Mouse (Mus musculus): ENCODE results near the gene Coq10b.
"Not testable (repeated sequence)": the region's sequence is repeated elsewhere in the genome, so short reads cannot be mapped to it uniquely, and the experiment has no call there.

Coq10b gene

DNA sequence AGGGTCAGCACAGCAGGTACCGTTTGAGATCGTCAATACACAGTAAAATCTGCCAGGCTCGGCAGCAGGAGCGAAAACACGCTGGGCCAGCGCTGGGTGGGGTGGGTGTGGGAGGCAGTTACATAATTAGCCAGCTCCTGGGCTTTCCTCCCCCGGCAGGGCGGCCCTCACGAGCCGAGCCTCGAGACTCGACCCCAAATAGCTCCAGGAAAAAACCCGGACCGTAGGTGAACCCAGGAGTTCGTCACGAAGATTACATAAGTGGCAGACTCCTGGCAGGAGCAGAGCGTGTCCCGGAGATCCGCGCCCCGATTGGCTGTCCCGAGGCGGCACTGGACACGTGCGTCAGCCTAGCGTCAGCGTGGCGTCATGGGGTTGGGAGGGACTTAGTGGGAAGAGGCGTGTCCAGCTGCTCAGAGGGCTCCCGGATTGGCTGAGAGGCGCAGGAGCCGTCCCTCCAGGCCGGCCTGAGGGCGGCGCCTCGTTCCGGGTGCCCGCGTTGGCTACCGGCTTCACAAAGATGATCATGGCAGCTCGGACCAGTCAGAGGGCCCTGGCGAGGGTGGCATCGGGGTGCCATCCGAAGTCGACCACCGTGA, at the start of gene Coq10b:
Gene Coq10b (plus strand): TSS at position 416 of the 599 bp plus-strand sequence.
- DNase-seq (ENCODE audit: extremely low read depth, insufficient read length, low spot score), result peak; percentile 99

DNA sequence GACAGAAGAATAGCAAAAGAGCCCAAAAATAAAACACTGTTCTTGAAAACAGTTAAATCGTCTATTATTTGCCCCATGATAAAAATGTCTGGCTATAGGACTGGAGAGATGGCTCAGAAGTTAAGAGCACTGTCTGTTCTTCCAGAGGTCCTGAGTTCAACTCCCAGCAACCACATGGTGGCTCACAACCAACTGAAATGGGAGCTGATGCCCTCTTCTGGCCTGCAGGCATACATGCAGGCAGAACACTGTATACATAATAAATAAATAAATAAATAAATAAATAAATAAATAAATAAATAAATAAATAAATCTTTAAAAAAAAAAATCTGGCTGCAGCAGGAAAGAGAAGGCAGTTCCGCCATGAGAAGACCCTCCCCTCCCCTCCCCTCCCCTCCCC, 44.3 kb upstream of the Coq10b start:
- DNase-seq (ENCODE audit: extremely low read depth, insufficient read length, low spot score), result not testable (repeated sequence)

DNA sequence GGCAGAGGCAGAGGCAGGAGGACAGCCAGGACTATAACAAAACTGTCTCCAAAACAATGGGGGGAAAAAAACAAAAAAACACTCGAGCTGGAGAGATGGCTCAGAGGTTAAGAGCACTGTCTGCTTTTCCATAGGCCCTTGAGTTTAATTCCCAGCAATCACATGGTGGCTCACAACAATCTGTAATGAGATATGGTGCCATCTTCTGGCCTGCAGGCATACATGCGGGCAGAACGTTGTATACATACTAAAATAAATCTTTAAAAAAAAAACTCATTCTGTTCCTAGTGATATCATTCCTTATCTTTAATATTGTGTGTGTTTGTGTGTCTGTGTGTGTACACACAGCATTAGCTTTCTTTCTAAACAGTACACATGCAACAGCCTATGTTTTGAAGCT, 40.1 kb upstream of the Coq10b start:
- no peak for DNase-seq (ENCODE audit: extremely low read depth, insufficient read length, low spot score)

DNA sequence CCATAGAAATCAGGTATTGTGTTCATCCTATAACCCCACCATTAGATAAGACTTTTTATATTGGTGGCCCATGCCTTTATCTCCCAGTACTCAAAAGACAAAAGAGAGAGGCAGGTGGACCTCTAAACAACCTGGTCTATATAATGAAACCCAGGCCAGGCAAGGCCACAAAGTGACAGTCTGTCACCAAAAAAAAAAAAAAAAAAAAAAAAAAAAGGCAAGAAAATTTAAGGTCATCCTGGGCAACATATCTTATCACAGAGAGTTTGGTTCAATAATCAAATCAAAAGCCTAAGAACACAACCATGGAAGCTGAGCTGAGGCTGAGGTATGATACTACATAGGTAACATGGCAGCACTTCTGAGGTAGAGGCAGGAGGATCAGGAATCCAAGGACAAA, 30.7 kb upstream of the Coq10b start:
- DNase-seq (ENCODE audit: extremely low read depth, insufficient read length, low spot score), result no peak

DNA sequence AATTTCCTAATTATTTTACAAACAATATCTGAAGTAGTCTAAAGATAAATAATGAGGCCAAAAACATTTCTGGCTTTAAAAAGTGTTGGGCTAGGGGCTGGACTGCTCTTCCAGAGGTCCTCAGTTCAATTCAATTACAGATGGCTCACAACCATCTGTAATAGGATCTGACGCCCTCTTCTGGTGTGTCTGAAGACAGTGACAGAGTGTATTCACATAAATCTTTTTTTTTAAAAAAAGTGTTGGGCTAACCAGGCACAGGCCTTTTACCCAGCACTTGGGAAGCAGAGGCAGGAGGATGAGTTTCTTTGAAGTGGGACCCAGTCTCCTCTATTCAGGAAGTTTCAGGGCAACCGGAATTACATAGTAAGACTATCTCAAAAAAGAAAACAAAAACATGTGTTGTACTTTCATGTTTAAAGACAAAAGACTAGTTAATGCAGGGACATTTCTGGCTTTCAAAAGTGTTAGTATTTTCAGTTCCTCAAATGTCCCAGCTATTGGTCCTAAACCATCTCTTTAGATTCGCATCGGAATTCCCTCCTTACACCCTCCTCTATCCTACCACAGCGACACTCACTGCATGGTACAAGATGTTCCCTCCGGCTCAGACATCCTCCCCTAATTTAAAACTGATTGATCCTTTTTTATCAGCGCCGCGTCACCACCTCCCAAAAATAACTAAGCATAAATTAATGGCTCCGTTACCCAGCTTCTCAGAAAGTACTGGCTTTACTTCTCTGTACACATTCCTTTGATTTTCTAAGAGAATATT, 26.7 kb upstream of the Coq10b start:
- no peak for DNase-seq (ENCODE audit: extremely low read depth, insufficient read length, low spot score)

DNA sequence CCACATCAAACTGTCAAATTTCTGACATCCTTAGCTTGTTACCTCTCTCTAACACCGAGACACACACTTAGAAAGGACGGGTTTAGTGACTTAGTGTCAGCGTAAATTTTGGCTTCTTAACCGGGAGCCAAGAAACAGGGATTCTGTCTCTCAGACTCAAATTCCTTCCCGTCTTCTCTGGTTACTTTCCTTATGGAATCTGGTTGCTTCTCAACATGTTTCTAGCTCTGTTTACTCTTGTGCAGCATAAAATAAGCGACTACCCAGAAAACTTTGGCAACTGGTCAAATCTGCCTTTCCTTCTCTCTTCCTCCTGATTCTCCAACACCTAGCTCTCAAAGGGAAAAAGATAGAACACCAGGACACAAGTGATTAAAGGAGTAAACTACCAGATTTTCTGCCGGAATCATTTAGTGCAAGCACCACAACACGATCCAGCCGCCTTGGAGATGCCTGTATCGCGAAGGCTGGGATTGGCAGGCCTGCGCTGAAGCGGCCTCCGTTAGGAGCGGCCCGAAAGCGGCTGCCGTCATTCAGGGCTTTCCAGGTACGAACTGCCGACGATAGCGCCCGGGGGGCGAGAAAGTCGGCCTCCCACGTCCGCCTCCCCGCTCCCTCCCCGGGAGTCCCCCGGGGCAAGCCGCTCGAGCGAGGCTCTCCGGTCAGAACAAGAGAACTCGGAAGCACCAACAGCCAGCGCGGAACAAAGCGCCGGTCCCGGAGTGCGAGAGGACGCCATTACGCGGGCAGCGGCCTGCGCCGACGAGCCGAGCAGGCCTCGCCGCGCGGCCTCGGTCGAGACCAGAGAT, 25.9 kb upstream of the Coq10b start:
- DNase-seq (ENCODE audit: extremely low read depth, insufficient read length, low spot score), result no peak

DNA sequence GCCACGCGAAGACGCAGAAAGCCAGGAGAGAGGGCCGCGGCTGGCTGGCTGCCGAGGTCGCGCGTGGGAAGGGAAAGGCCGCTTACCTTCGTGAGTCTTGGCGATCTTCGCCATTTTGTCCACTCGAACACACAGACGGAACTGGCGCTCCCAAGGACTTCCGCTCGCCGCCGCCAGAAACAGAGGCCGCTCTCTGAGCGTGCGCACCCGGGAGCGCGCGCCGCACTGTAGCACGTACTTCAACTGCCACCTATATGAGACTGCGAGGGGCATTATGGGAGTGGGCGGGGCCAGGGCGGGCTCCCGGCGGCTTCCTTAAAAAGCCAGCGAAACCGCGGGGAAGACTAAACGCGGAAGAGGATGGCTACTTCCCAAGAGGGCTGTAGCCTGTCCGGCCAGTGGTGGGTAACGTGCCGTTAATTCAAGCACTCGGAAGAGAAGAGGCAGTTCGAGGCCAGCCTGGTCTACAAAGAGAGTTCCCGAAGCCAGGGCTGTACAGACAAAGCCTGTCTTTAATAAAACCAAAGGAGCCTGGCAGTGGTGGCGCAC, 25.2 kb upstream of the Coq10b start, which contains the start of gene Sf3b1:
Gene Sf3b1 (minus strand): TSS at position 229 of the 549 bp plus-strand sequence.
- peak; percentile 99 for DNase-seq (ENCODE audit: extremely low read depth, insufficient read length, low spot score)

DNA sequence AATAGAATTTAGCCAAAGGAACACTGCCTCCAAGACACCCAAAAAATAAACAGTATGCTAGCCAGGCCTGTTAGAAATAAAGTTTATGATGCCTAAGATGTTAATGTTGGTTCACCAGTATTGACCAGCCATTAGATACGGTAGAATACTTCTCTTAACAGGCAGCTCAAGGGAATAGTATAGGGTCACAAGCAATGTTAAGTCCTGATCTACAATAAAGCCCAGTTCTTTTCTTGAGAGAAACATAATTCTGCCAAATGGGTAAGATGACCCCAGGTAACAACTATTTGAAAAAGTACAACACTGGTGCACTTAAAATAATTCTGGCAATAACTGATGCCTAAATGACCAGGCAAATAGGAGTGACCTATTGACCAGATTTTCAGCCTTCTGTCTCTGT, 24.6 kb upstream of the Coq10b start:
- DNase-seq (ENCODE audit: extremely low read depth, insufficient read length, low spot score), result no peak

DNA sequence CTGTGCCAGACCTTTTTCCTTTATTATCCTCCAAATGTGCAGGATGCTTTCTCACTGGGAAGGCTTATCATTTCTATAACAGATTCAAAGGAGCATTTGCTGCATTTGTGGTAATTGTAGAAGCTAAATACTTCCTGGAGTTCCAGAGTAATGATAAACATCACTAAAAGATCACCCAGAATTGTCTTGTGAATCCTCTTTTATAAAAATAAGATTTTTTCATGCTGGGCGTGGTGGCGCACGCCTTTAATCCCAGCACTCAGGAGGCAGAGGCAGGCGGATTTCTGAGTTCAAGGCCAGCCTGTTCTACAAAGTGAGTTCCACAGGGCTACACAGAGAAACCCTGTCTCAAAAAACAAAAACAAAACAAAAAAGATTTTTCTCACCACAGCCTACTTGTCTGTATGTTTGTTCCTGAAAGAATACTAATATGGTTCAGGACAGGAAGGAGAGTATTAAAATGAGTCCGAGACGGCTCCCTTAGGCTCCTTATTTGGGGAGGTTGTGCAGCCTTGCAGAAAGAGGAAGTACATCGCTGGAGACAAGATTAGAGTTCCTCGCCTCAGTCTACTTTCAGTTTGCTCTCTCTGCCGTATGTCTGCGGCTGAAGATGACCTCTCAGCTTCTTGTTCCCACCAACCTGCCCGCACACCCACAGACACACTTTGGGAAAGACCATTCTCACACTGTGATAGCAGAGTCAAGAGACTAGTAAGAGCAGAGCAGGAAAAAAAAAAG, 23.9 kb upstream of the Coq10b start:
- DNase-seq (ENCODE audit: extremely low read depth, insufficient read length, low spot score), result peak; percentile 18

DNA sequence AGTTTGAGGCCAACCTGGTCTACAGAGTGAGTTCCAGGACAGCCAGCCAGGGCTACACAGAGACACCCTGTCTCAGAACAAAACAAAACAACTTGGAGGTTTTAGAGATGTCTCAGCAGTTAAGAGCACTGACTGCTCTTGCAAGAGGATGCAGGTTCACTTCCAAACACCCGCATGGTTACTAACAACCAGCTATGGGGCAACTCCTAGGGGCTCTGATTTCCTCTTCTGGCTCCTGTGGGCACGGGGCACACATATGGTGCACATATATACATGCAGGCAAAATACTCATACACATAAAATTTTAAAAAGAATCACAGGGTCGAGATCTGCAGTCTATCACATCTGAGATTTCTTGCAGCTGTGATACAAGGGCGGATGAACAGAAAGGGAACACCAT, 23.1 kb upstream of the Coq10b start:
- no peak for DNase-seq (ENCODE audit: extremely low read depth, insufficient read length, low spot score)

DNA sequence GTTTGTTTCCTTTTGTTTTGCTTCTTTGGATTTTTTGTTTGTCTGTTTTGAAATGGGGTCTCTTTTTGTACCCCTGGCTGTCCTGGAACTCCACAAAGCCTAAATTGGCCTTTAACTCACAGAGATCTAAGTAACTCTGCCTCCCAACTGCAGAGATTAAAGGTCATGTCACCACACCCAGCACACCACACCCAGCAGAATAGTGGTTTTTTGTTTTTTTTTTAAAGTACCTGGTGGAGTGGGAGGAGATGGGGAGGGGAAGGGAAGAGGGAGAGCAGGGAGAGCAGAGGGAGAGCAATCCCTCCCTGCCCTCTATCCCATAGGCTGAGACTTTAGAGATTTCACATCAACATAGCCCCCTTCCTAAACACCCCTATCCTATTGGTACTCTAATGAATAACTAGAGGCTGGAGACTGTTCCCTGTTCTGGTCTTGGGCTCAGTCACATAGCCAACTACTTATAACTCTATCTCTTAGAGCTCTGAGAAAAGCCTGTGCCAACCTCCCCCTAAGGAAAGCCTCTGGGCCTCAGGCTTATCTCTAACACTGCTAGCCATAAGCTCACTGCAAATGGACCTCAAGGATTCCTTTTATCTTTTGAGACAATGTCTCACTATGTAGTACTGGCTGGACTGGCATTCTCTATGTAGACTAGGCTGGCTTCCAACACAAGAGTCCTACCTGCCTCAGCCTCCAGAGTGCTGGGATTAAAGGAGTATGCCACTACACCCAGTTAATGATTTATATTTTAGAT, 21.4 kb upstream of the Coq10b start:
- DNase-seq (ENCODE audit: extremely low read depth, insufficient read length, low spot score), result no peak

DNA sequence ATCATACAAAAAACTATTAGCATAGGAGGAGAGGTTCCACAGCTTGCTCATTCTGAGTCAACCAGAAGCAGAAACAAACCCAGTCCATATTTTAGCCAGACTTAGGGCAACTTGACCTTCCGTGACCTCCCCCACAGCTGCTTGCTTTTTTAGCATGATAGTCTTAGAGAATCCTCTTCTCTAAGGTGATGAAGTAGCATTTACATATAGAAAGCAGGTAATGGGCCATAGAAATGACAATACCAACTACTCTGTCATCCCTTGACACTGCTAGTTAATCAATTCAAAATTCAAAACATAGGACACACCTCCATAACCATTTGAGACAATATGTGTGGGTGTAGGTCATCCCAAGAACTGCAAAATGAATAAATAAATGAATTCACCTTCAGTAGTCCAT, 12.6 kb upstream of the Coq10b start:
- no peak for DNase-seq (ENCODE audit: extremely low read depth, insufficient read length, low spot score)

DNA sequence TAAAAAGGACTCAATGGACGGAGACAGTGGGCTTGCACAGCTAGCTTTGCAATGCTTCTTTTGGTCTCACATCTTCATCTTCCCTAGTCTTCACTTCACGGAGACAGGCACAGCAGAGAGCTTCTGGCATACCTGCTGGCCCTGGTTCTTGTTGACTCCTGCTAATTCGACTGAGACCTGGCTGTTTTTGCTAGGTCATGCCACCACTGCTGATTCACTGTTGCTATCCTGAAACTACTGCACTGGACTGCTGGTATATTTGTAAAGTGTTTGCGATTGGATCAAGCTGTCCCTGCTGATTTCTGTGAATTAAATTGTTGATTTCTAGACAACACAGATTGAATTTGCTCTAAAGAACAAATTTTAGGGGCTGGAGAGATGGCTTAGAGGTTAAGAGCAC, 10.9 kb upstream of the Coq10b start:
- DNase-seq (ENCODE audit: extremely low read depth, insufficient read length, low spot score), result no peak

DNA sequence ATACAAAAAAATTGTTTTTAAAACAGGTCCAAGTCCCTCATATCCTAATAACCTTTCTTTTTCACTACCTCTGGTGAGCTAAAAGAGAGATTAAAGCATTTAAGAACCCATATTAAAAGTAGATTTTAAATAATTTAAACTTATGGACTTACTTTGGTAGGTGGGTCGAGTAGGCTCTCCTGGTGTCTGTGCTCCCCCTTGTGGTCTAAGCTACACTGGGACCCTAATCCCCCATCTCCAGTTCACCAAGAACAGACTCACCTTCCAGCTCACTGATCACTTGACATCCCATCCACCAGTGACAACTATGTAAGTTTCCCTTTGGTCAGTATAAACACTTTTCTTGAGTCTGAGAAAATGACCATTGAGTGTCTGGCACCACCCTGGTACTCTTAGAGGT, 10.3 kb upstream of the Coq10b start:
- no peak for DNase-seq (ENCODE audit: extremely low read depth, insufficient read length, low spot score)

DNA sequence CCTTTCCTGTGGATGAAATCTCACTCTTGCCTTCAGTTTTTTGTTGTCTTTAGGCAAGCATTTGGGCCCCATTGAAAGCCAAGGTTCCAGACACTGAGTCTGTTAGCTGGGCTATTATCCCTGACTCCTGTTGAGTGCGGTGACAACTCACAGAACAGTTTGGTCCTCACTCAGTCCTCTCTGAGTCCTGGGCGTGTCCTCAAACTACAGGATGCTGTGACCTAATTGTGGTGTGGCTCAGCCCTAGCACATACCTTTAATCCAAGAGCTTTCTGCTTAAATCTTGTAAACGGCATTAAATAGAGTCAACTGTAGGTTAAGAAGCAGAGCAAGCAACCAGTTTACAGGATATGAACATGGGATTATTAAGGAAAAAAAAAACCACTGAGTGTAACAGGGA, 9.4 kb upstream of the Coq10b start:
- DNase-seq (ENCODE audit: extremely low read depth, insufficient read length, low spot score), result no peak

DNA sequence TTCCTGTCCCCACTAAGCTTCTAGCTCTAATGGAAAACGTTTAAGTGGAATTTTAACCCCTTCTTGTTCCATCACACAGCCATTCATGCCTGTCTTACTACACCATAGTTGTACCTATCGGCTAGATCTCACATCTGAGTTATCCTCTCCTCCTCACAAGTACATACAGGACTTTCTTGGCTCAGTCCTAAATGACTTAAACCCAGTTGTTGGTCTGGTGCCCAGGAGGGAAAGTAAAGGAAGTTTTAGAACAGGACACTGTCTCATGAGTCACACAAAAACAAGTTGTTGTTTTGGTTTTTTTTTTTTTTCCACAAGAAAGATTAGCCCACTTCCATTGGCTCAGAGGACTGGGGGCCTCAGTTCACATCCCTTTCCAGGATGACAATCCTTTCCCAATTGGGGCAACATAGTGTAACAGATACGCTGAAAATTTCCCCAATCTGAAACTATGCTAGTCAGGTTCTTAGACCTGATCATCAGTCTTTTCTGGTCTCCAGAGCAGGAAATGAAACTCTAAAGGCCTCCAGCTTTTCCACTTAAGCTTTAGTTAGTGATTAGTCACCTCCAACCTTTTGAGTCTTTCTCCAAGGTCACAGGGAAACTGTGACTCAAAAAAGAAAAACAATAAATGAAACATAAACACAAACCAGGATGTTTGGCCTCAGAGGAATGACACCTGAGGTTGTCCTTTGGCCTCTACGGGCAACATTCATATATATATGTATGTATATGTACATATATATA, 3.6 kb upstream of the Coq10b start:
- DNase-seq (ENCODE audit: extremely low read depth, insufficient read length, low spot score), result peak; percentile 18

DNA sequence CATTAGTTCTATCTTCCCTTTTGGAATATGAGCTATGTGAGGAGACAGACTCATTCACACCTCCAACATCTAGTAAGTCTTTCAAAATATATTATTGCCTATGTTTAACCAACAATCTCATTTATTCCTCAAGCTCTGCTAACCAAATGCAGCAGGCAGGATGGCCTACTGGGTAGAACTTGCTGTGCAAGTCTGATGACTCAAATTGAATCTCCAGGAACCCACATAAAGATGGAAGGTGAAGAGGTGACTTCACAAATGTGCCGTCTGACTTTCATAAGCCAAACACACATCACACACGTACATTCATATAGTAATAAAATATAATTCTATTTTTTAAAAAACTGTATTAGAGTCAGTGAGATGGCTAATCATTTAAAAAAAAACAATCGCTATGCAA, 899 bp upstream of the Coq10b start:
- no peak for DNase-seq (ENCODE audit: extremely low read depth, insufficient read length, low spot score)

DNA sequence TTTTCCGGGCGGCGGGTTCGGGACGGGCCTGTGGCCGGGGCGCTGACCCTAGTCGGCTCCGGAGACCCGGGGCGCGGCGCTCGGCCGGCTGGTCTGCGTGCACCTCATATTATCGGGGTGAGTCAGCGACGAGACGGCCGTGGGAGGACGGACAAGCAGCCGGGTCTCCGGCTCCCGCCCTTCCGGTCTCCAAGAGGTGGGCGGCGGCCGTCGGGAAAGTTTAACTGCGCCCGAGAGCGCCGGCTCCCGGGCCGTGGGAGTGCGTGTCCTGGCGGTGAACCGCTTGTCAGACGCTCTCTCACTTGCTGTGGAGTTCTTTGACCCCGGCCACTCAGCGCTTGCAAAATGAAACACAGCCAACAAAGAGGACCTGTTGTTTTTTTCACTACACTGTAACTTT, 435 bp downstream of the Coq10b start:
- peak; percentile 95 for DNase-seq (ENCODE audit: extremely low read depth, insufficient read length, low spot score)

DNA sequence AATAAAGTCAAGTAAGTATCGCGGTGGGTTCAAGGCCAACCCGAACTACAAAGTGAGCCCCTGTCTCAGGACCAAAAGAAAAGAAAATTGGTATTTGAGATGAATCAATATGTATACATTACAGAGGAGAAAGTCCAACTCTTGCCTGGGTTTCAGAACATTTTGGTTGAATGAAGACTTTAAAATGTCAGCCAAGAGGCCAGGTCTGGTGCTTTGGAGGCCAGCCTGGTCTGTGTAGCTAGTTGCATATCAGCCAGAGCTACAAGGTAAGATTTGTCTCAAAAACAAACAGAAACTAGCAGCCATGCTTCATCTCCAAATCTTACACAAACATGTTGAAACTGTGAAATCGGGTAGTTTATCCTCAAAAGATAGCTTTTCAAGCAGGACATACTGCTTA, 1.0 kb downstream of the Coq10b start:
- DNase-seq (ENCODE audit: extremely low read depth, insufficient read length, low spot score), result no peak

Data from 3134 (cell line).